Mouse (Mus musculus) cerebellum, postnatal 36 days (tissue): Measurements from ENCODE around the gene Cdyl.

Experiments used
- DNase-seq, 2 experiments: peaks; one replicate each; pipeline ENCODE4 v3.0.0; 2021 to 2022; ENCODE audit warnings: mixed read lengths in 2 of 2

The Cdyl gene

GRCm38 (mm10) chr13:35659406-35659985 lies at the start of gene Cdyl:
Cdyl (plus strand) TSS chr13:35659833.
- no peak for DNase-seq

GRCm38 (mm10) chr13:35610718-35611117 lies 48.9 kb upstream of the Cdyl start:
- no peak for DNase-seq

GRCm38 (mm10) chr13:35612506-35612905 lies 47.1 kb upstream of the Cdyl start:
- DNase-seq: no peak

DNA sequence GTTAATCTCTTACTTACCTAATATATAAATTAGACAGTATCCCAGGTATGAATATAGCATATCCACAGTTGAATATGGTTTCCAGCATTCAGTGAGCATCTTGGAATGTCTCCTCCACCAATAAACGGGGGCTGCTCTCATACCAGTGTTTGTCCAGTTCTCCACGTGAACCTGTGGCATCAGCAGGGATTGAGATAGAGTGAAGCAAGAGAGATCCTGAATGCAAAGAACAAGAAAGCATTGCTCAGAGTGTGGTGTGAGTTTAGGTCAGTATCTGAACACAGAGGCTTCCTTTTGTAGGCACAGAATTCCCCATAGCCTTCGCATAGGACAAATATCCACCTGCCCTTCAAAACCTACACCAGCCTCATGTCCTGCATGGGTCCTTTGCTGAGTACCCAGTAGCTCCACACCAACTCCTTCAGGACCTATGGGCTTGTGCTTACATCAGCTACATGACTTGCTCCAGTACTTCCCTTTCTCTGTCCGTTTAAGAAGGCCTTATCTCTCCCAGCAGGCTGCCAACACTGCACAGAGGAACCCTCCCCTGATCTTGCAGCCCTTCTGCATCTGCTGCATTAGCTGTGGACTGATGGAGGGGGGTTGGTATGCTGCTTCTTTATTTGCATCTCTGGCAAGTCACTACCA lies 44.7 kb upstream of the Cdyl start:
- DNase-seq: no peak

- DNase-seq: no peak
Measured at GRCm38 (mm10) chr13:35616524-35617099, 43.0 kb upstream of the Cdyl start.

DNA sequence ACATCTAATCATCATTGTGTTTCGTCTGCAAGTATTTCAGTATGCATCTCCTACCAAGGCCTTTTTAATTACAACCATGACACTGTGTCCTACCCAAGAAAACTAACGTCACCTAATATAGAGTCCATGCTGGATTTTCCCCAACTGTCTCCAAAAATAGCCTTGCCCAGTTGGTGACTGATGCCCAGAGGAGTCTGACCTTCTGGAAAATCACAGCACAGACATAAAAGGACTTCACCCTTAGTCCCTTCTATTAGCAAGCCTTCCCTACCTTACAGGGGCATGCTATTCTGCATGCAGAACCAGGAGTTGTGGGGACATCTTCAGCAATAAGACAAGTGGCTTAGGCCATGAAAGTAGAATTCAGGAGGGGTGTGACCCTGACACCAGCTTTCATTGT lies 40.3 kb upstream of the Cdyl start:
- DNase-seq: no peak

DNA sequence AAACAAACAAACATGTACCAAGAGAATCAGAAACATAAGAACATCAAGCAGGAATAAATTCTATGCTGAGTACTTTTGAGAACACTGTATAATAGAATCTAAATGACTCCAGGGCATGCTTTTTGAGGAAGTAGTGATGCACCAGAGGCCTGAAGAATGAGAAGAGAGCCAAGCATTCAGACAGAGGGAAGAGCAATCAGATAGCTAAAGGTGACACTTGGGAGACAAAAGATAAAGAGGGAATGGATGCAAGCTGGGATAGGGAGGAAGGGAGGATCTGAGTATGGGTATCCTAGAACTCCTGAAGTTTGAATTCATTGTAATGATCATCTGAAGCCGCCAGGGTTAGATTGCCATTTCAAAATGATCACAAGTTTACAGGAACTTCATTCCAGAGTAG lies 38.9 kb upstream of the Cdyl start:
- DNase-seq: no peak

DNA sequence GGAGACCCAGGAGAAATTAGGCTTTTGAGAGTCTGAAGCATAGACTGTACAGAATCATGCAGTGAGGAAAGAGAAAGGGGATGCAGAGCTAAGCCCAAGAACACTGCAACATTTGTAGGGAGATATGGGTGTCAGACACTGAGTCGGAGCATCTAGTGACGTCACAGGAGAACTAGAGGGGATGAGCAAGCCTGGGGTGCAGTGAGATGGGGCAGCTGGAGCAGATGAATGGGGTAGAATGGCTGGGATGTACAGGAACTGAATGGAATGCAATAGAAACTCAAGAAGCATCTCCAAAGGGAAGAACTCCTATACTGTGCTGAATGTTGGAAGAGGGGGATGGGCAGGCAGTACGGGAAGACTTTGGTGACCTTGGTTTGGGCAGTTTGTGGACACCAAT lies 34.8 kb upstream of the Cdyl start:
- no peak for DNase-seq

DNA sequence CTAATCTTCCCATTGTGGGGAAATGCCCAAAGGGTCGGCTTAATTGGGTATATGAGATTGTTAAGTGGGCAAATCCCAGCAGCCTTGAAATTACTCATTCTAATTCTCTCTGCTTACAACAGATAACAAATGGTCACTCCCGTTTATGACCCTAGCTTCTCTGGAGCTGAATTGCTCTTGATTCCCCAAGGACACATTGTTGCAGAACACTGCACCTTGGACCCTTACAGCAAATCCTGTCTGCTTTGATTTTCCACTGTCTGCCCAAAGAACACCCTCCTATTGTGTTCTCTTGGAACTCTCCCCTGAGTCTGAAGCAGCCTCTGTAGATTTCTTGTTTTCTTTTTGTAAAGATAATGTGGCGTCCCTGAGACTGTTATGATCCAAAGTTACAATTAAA lies 34.1 kb upstream of the Cdyl start:
- no peak for DNase-seq

- DNase-seq: no peak
Measured at GRCm38 (mm10) chr13:35627319-35627718, 32.3 kb upstream of the Cdyl start.

DNA sequence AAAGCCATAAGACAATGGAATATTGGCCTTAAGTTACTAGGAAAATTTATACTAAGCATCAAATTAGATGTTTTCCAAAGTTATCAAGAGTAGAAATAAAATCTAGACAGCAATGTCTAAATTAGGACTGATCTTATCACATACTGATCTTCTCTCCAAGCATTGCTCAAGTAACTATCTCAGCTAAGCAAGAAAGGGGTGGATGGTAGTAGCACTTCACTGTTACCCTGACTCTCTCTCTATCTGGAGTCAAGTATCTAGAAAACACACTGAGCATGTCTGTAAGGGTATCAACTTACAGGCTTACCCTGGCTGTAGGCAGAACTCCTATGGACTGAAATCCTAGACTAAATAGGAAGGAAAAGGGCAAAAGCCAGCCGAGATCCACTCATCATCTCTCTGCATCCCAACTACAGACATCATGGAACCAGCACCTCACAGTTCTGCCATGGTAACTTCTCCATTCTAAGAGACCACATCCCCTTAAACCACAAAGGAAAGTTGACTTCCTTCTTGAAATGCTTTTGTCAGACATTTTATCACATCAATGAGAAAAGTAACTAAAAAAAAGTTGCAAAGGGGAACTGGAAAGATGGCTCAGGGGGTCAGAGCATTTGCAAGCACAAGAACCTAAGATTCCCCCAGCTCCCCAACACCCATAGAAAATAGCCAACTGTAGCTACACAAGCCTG lies 12.4 kb upstream of the Cdyl start:
- no peak for DNase-seq

GRCm38 (mm10) chr13:35650284-35650872 lies 9.3 kb upstream of the Cdyl start:
- no peak for DNase-seq

GRCm38 (mm10) chr13:35652851-35653250 lies 6.8 kb upstream of the Cdyl start:
- peak; percentile 37 to 58 for DNase-seq

- no peak for DNase-seq
Measured at GRCm38 (mm10) chr13:35656853-35657252, 2.8 kb upstream of the Cdyl start.

GRCm38 (mm10) chr13:35665456-35665855 lies 5.8 kb downstream of the Cdyl start:
- DNase-seq: no peak

DNA sequence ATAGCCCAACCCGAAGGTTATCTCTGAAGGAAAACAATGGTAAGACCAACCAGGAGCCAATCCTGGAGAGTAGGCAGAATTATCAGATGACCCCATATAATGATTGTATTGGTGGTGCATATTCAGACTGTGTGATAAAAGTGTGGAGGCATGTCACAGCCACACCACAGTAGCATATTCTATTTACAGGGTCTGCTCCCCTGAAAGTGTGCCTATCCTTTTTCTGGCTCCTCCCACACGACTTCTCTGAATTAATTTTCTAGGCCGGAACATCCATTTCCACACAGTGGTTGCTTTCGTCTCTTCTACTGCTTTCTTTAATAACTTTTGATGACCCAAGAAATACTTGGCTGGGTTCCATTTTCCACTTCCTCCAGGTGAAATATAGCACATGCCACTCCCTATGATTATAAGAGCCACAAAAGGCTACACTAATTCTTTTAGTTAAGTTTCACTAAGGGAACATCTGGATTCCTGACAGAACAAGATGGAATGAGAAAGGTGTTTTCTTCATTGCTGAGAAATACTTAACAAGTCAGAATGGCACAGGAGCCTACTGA lies 10.4 kb downstream of the Cdyl start:
- DNase-seq: no peak

DNA sequence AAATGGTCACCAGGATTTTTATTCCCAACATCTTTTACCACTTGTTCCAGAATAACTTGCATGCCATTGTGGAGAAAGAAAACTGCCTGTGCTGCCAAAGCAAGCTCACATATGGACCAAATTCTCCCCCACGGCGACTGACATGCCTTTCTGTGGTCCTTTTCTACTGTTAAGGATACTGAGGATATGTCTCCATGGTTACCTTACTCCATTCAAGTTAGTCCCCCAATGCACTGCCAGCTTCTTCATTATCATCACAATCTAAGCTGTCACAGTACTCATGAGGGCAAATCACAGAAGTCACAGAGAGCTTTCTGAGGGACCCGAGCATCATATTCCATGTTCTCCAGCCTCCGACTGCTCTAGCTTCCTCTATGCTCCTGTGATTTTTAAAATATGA lies 11.2 kb downstream of the Cdyl start:
- DNase-seq: no peak

DNA sequence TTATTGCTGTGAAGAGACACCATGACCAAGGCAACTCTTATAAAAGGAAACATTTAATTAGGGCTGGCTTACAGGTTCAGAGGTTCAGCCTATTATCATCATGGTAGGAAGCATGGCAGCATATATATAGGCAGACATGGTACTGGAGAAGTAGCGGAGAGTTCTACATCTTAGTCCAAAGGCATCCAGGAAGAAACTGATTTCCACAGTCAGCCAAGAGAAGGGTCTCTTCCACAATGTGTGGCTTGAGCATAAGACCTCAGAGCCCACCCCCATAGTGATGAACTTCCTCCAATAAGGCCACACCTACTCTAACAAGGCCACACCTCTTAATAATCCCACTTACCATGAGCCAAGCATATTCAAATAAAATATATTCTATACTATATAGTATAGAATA lies 17.3 kb downstream of the Cdyl start:
- DNase-seq: no peak

- DNase-seq: no peak
Measured at GRCm38 (mm10) chr13:35677433-35678051, 17.9 kb downstream of the Cdyl start.

DNA sequence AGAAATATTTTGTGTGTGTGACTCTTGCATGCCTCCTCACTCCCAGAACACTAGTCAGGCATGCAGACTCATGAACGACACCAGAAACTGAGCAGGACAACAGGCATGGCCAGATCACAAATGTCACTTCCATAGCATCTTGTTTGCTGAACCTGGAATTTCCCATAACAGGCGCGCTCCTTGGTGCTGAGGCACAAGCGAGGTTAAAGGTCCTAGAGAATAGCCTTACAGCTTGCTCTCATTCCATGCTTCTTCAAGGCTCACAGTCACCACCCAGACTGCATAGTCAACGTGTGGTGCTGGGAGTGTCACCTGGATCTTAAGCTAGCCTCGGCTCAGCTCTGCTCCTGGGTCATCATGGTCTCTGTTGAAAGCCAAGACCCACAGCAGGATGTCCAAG lies 19.1 kb downstream of the Cdyl start:
- DNase-seq: no peak

GRCm38 (mm10) chr13:35681361-35681760 lies 21.7 kb downstream of the Cdyl start:
- DNase-seq: no peak

GRCm38 (mm10) chr13:35686273-35686672 lies 26.6 kb downstream of the Cdyl start:
- DNase-seq: peak in 1 of 2 experiments; percentile 5

GRCm38 (mm10) chr13:35689560-35689959 lies 29.9 kb downstream of the Cdyl start:
- DNase-seq: no peak
